Mouse (Mus musculus): ENCODE data around the gene Ptges2. TPM values are rescaled to one million over a fixed set of nuclear protein-coding genes. Genes with fewer than 3 reads are reported as not detected.
A peak's percentile ranks its signal among the peaks of the same experiment; 100 is the strongest.

The Ptges2 gene
- polyA plus RNA-seq, 1 experiment from 2014 or later, result 49.4 TPM

DNA sequence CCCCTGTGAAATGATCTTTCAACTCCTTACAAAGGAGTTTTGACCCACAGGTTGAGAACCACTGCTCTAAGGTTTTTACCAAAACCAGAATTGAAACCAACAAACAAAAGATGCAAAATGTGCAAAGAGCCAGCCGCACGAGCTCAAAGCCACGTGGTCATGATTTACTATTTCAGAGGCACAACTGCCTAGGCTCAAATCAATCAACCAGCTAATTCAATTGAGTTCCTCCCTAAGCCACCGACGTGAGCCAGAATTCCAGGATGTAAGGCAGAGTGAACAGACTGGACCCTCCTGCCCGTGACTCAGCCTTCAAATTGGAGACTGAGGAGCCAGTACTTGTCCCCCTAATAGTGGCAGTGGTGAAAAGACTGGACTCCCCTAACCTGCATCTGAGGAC is 43.5 kb downstream of the Ptges2 start:
- 0 out of 2 replicates have a peak overlapping the region, but pooled peaks have one; percentile 11 for H3K27ac ChIP-seq (ENCODE audit: low read depth, low read length)
- H3K27me3 ChIP-seq (replicated peaks; ENCODE audit: control insufficient read depth, insufficient read depth, low read length), result no peaks in the 10 kb centered on the region
- H3K4me2 ChIP-seq (replicated peaks; ENCODE audit: low read depth), result no peak overlapping the region
- H3K9me3 ChIP-seq (ENCODE audit: control insufficient read depth), result no peaks in the 10 kb centered on the region
- no peak overlapping the region for H3K9ac ChIP-seq (ENCODE audit: low read depth, low read length)
- WGBS, result 51% methylated on average over 6 of the region's 6 CpGs
- TF ChIP-seq CTCF (IDR thresholded peaks at IDR 0.05; ENCODE audit: low read depth), result no peak
- no peak for ATAC-seq
- H3K4me1 ChIP-seq (replicated peaks; ENCODE audit: control insufficient read depth, insufficient read depth, low read length), result peaks cover 20% of the 10 kb centered on the region
- H3K4me3 ChIP-seq (ENCODE audit: low read depth, low read length), result no peak overlapping the region
- no peaks in the 10 kb centered on the region for H3K36me3 ChIP-seq (ENCODE audit: control insufficient read depth, insufficient read depth)

DNA sequence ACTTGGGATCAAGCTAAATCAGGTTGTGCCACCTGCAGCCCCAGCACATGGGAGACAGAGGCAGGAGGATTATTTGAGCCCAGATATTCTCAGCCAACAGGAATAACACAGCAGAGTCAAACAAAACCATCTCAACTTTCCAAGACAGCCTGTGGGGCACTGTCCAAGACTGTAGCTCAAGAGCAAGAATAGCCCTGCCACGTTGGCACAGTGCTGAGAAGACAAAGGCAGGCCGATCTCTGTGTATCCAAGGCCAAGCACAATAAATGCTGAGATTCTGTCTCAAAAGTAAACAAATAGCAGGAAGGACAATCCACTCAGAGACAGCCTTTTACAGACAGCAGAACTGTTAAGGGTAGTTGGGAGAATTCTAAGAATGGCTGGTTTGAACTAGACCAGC is 44.5 kb downstream of the Ptges2 start:
- Histone ChIP-seq H3K27ac (ENCODE audit: low read depth, low read length) (peak overlapping the region; percentile 73), H3K4me1 (replicated peaks; ENCODE audit: control insufficient read depth, insufficient read depth, low read length) (peaks cover 20% of the 10 kb centered on the region), H3K27me3 (replicated peaks; ENCODE audit: control insufficient read depth, insufficient read depth, low read length) (no peaks in the 10 kb centered on the region), H3K9ac (ENCODE audit: low read depth, low read length) (no peak overlapping the region), H3K4me2 (replicated peaks; ENCODE audit: low read depth) (peak overlapping the region; percentile 25; the same call in 1 of the 2 replicates), H3K4me3 (ENCODE audit: low read depth, low read length) (no peak overlapping the region), H3K36me3 (ENCODE audit: control insufficient read depth, insufficient read depth) (no peaks in the 10 kb centered on the region), H3K9me3 (ENCODE audit: control insufficient read depth) (no peaks in the 10 kb centered on the region)
- no peak for TF ChIP-seq CTCF (IDR thresholded peaks at IDR 0.05; ENCODE audit: low read depth)
- WGBS, result 7% methylated on average over 2 of the region's 2 CpGs
- peak; percentile 67 for ATAC-seq

DNA sequence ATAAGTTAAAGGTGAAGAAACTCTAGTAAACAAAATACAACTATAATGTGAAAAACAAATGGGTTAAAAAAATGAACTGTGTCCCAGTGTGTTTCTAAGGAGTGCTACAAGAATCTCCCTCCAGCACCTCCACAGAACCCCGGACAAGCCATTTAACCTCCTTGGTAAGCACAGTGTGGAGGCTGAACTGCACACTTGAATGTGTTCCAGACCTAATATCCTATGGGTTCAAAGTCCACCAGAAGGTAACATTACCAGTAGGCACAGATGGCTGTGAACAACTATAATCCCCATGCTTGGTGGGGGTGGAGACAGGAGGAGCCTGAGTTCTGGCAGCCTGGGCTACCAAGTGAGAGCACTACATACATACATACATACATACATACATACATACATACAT is 44.9 kb downstream of the Ptges2 start:
- peak; percentile 89 for ATAC-seq
- TF ChIP-seq CTCF (IDR thresholded peaks at IDR 0.05; ENCODE audit: low read depth), result no peak
- Histone ChIP-seq H3K36me3 (ENCODE audit: control insufficient read depth, insufficient read depth) (no peaks in the 10 kb centered on the region), H3K4me2 (replicated peaks; ENCODE audit: low read depth) (peak overlapping the region; percentile 1; the same call in 1 of the 2 replicates), H3K4me3 (ENCODE audit: low read depth, low read length) (no peak overlapping the region), H3K9me3 (ENCODE audit: control insufficient read depth) (no peaks in the 10 kb centered on the region), H3K27ac (ENCODE audit: low read depth, low read length) (peak overlapping the region; percentile 24), H3K4me1 (replicated peaks; ENCODE audit: control insufficient read depth, insufficient read depth, low read length) (peaks cover 20% of the 10 kb centered on the region), H3K9ac (ENCODE audit: low read depth, low read length) (no peak overlapping the region), H3K27me3 (replicated peaks; ENCODE audit: control insufficient read depth, insufficient read depth, low read length) (no peaks in the 10 kb centered on the region)
- WGBS, result 14% methylated on average over 1 of the region's 1 CpGs

DNA sequence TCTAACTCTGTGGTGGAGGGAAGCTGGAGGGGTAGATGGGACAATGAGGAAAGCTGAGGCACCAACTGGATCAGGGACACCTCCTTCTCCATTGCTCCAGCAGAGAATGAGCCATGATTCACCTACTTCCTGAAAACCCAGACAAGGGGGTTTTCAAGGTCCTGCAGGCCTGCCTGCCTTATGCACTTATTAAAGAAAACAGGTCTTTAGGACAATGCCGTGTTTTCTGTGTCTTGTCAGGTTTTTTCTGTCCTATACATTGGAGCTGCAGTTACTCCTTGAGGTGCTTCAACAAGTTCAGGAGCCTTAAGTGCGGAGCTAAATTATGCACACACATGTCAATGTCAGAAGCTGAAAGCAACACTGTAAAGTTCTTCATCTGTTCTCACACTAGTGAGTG is 45.9 kb downstream of the Ptges2 start:
- no peak for ATAC-seq
- no peak overlapping the region for H3K9ac ChIP-seq (ENCODE audit: low read depth, low read length)
- H3K36me3 ChIP-seq (ENCODE audit: control insufficient read depth, insufficient read depth), result no peaks in the 10 kb centered on the region
- no peak overlapping the region for H3K4me3 ChIP-seq (ENCODE audit: low read depth, low read length)
- H3K4me1 ChIP-seq (replicated peaks; ENCODE audit: control insufficient read depth, insufficient read depth, low read length), result peaks cover 20% of the 10 kb centered on the region
- peak overlapping the region; percentile 24; the same call in 1 of the 2 replicates for H3K27ac ChIP-seq (ENCODE audit: low read depth, low read length)
- H3K4me2 ChIP-seq (replicated peaks; ENCODE audit: low read depth), result no peak overlapping the region
- TF ChIP-seq CTCF (IDR thresholded peaks at IDR 0.05; ENCODE audit: low read depth), result no peak
- H3K9me3 ChIP-seq (ENCODE audit: control insufficient read depth), result no peaks in the 10 kb centered on the region
- 85% methylated on average over 2 of the region's 2 CpGs for WGBS
- H3K27me3 ChIP-seq (replicated peaks; ENCODE audit: control insufficient read depth, insufficient read depth, low read length), result no peaks in the 10 kb centered on the region

- ATAC-seq, result no peak
- Histone ChIP-seq H3K36me3 (ENCODE audit: control insufficient read depth, insufficient read depth) (no peaks in the 10 kb centered on the region), H3K4me2 (replicated peaks; ENCODE audit: low read depth) (no peak overlapping the region), H3K9ac (ENCODE audit: low read depth, low read length) (no peak overlapping the region), H3K4me3 (ENCODE audit: low read depth, low read length) (no peak overlapping the region), H3K4me1 (replicated peaks; ENCODE audit: control insufficient read depth, insufficient read depth, low read length) (peaks cover 21% of the 10 kb centered on the region), H3K9me3 (ENCODE audit: control insufficient read depth) (no peaks in the 10 kb centered on the region), H3K27me3 (replicated peaks; ENCODE audit: control insufficient read depth, insufficient read depth, low read length) (no peaks in the 10 kb centered on the region), H3K27ac (ENCODE audit: low read depth, low read length) (no peak overlapping the region)
- TF ChIP-seq CTCF (IDR thresholded peaks at IDR 0.05; ENCODE audit: low read depth), result no peak
- WGBS, result 79% methylated on average over 1 of the region's 1 CpGs
Measured at GRCm38 (mm10) chr2:32445535-32445934, 49.8 kb downstream of the Ptges2 start.

- Histone ChIP-seq H3K9me3 (ENCODE audit: control insufficient read depth) (no peaks in the 10 kb centered on the region), H3K4me3 (ENCODE audit: low read depth, low read length) (no peak overlapping the region), H3K9ac (ENCODE audit: low read depth, low read length) (peak overlapping the region; percentile 40; the same call in 1 of the 2 replicates), H3K4me2 (replicated peaks; ENCODE audit: low read depth) (peak overlapping the region; percentile 39), H3K27ac (ENCODE audit: low read depth, low read length) (peak overlapping the region; percentile 46), H3K4me1 (replicated peaks; ENCODE audit: control insufficient read depth, insufficient read depth, low read length) (peaks cover 16% of the 10 kb centered on the region), H3K27me3 (replicated peaks; ENCODE audit: control insufficient read depth, insufficient read depth, low read length) (no peaks in the 10 kb centered on the region), H3K36me3 (ENCODE audit: control insufficient read depth, insufficient read depth) (no peaks in the 10 kb centered on the region)
- 43% methylated on average over 9 of the region's 9 CpGs for WGBS
- peak; percentile 28; the same call in 1 of the 2 replicates for TF ChIP-seq CTCF (IDR thresholded peaks at IDR 0.05; ENCODE audit: low read depth)
- ATAC-seq, result no peak
Measured at GRCm38 (mm10) chr2:32447264-32447936, 51.7 kb downstream of the Ptges2 start.

Measured in intestine, postnatal 0 days (tissue).